Mouse (Mus musculus): ENCODE measurements around the gene Pmp22. TPM values are rescaled to one million over a fixed set of nuclear protein-coding genes. Genes with fewer than 3 reads are reported as not detected.

Gene Pmp22
- total and polyA plus RNA-seq, 3 experiments: not detected

DNA sequence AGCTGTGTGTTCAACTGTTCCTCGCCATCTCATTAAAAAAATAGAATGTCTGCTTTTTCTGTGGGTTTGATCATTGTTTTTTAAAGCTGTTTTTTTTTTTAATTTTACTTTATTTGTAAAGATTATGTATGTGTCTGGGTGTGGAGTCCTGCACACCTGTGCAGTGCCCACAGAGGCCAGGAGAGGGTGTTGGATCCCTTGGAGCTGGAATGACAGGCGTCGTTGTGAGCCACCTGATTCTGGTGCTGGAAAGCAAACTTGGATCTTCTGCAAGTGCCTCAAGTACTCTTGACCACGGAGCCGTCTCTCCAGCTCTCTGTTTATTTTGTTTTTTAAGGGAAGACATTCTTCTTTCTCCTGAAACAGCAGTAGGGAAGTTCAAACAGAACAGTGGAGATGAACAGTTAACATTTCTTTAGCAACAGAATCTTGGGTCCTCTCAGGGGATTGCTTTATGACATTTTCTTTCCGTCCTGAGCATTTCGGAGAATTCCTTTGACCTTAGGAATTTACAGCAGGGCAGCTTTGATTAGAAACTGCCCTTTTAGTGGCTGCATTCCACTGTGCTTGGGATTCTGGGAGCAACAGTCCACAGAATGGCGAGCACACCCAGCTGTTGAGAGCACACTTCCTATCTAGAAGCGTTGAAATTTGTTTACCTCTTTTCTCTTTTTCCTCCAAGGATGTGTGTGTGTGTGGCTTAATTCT lies 39.9 kb downstream of the Pmp22 start:
- no peaks in the 10 kb centered on the region for H3K27me3 ChIP-seq (ENCODE audit: control insufficient read depth in 1 of 2, insufficient read depth in 2 of 2, low read length in 2 of 2)
- TF ChIP-seq E2F4 (IDR thresholded peaks at IDR 0.05; ENCODE audit: borderline replicate concordance, low read depth, low read length) (no peak), POLR2AphosphoS2 (IDR thresholded peaks at IDR 0.05; ENCODE audit: low read length) (no peak), CHD1 (IDR thresholded peaks at IDR 0.05; ENCODE audit: low read depth, low read length) (no peak), ZC3H11A (IDR thresholded peaks at IDR 0.05; ENCODE audit: low read depth, low read length) (no peak), TAL1 (IDR thresholded peaks at IDR 0.05; ENCODE audit: low read length) (no peak), NELFE (IDR thresholded peaks at IDR 0.05; ENCODE audit: low read depth, low read length) (no peak), UBTF (IDR thresholded peaks at IDR 0.05; ENCODE audit: borderline replicate concordance, insufficient read depth, low read depth, low read length) (no peak), CHD2 (IDR thresholded peaks at IDR 0.05; ENCODE audit: low read length) (no peak), MAX (IDR thresholded peaks at IDR 0.05; ENCODE audit: low read length) (no peak), MYB (IDR thresholded peaks at IDR 0.05; ENCODE audit: low read depth, low read length) (no peak), TBP (IDR thresholded peaks at IDR 0.05; ENCODE audit: low read depth, low read length) (no peak), USF2 (IDR thresholded peaks at IDR 0.05; ENCODE audit: borderline replicate concordance in 1 of 2, insufficient read depth in 1 of 2, low read depth in 1 of 2, low read length in 2 of 2) (no peak), NRF1 (IDR thresholded peaks at IDR 0.05; ENCODE audit: insufficient read depth, low read depth, low read length, poor library complexity, severe bottlenecking) (no peak), ELF1 (IDR thresholded peaks at IDR 0.05; ENCODE audit: low read depth, low read length) (no peak)
- no peaks in the 10 kb centered on the region for H3K4me1 ChIP-seq (ENCODE audit: control insufficient read depth in 1 of 2, insufficient read depth in 2 of 2, low read length in 2 of 2)
- H3K9ac ChIP-seq (ENCODE audit: control insufficient read depth, low read depth, low read length, poor library complexity, severe bottlenecking): no peak overlapping the region
- no peak overlapping the region for H3K4me3 ChIP-seq (ENCODE audit: control insufficient read depth in 1 of 2, insufficient read depth in 1 of 2, low read depth in 2 of 2, low read length in 2 of 2)
- no peaks in the 10 kb centered on the region for H3K79me2 ChIP-seq (ENCODE audit: control insufficient read depth, insufficient read depth, low read length, poor library complexity)
- no peak overlapping the region for H3K27ac ChIP-seq (ENCODE audit: control insufficient read depth, low read depth, low read length)
- H3K36me3 ChIP-seq (ENCODE audit: control insufficient read depth in 1 of 2, insufficient read depth in 2 of 2, low read length in 2 of 2): no peaks in the 10 kb centered on the region
- H3K9me3 ChIP-seq (replicated peaks; ENCODE audit: insufficient read depth, low read length): no peaks in the 10 kb centered on the region
- no peak for DNase-seq (ENCODE audit: low read depth, low spot score)

DNA sequence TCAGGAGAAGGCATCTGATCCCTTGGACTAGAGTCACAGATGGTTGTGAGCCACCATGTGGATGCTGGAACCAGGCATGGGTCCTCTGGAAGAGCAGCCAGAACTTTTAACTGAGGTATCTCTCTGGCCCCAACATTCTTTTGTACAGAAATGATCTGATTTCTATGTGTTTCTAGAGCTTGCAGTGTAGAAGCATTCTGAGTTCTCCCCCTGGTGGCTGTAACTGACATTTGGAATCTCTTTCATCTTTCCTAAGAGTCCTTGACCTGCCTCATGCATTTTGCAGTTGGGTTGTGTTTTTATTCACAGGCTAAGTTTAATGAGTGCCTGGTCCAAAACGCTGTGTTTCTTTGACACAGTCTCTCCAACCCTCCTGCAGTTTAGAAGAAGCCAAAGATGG lies 43.2 kb downstream of the Pmp22 start:
- H3K9me3 ChIP-seq (replicated peaks; ENCODE audit: insufficient read depth, low read length): no peaks in the 10 kb centered on the region
- H3K9ac ChIP-seq (ENCODE audit: control insufficient read depth, low read depth, low read length, poor library complexity, severe bottlenecking): no peak overlapping the region
- no peaks in the 10 kb centered on the region for H3K79me2 ChIP-seq (ENCODE audit: control insufficient read depth, insufficient read depth, low read length, poor library complexity)
- no peaks in the 10 kb centered on the region for H3K36me3 ChIP-seq (ENCODE audit: control insufficient read depth in 1 of 2, insufficient read depth in 2 of 2, low read length in 2 of 2)
- no peak overlapping the region for H3K27ac ChIP-seq (ENCODE audit: control insufficient read depth, low read depth, low read length)
- no peak for TF ChIP-seq MXI1 (IDR thresholded peaks at IDR 0.05; ENCODE audit: low read depth, low read length)
- TF ChIP-seq MAFK (IDR thresholded peaks at IDR 0.05; ENCODE audit: borderline replicate concordance, low read depth, low read length): no peak
- TF ChIP-seq RCOR1 (IDR thresholded peaks at IDR 0.05; ENCODE audit: low read depth, low read length): no peak
- no peak for TF ChIP-seq TBP (IDR thresholded peaks at IDR 0.05; ENCODE audit: low read depth, low read length)
- peak in 1 of 3 experiments; percentile 4; a peak in 1 of 6 replicates for TF ChIP-seq CTCF (IDR thresholded peaks at IDR 0.05 in 2 of 3, conservative IDR thresholded peaks at IDR 0.05 in 1 of 3; ENCODE audit: control insufficient read depth in 1 of 3, insufficient read depth in 1 of 3, low read depth in 2 of 3, low read length in 3 of 3, poor library complexity in 1 of 3, severe bottlenecking in 1 of 3)
- no peak for TF ChIP-seq MAZ (IDR thresholded peaks at IDR 0.05; ENCODE audit: low read depth, low read length)
- no peak for TF ChIP-seq MEF2A (IDR thresholded peaks at IDR 0.05; ENCODE audit: extremely low read depth, insufficient replicate concordance, low read depth, low read length, poor library complexity, severe bottlenecking)
- TF ChIP-seq SMC3 (IDR thresholded peaks at IDR 0.05; ENCODE audit: low read depth, low read length): peak; percentile 15; the same call in 1 of the 2 replicates
- no peak for TF ChIP-seq BHLHE40 (IDR thresholded peaks at IDR 0.05; ENCODE audit: borderline replicate concordance, low read depth, low read length)
- no peak overlapping the region for H3K4me3 ChIP-seq (ENCODE audit: control insufficient read depth in 1 of 2, insufficient read depth in 1 of 2, low read depth in 2 of 2, low read length in 2 of 2)
- no peak for DNase-seq (ENCODE audit: low read depth, low spot score)
- H3K4me1 ChIP-seq (ENCODE audit: control insufficient read depth in 1 of 2, insufficient read depth in 2 of 2, low read length in 2 of 2): no peaks in the 10 kb centered on the region
- H3K27me3 ChIP-seq (ENCODE audit: control insufficient read depth in 1 of 2, insufficient read depth in 2 of 2, low read length in 2 of 2): no peaks in the 10 kb centered on the region
